Mouse (Mus musculus) embryonic facial prominence, embryonic 15.5 days (tissue): ENCODE results near the gene Slc6a8. TPM values are rescaled to one million over a fixed set of nuclear protein-coding genes. Genes with fewer than 3 reads are reported as not detected.
A peak's percentile ranks its signal among the peaks of the same experiment; 100 is the strongest.

Source experiments
- ATAC-seq: fragments of 200-750 bp; cut with Nextera tagmentation; 2 replicates; pipeline ENCODE4 v1.8.0; 2017; ENCODE audit warnings: low read depth, moderate TSS enrichment; ENCODE audit not compliant: insufficient number of reproducible peaks, low FRiP score, low TSS enrichment
- H3K27ac ChIP-seq: fragments of 300-500 bp; sonication (generic); replicated peaks from 2 replicates; pipeline ENCODE4 v1.5.1; 2015; ENCODE audit warnings: mild to moderate bottlenecking, inconsistent platforms
- H3K27me3 ChIP-seq: fragments of 300-500 bp; sonication (generic); 2 replicates; pipeline ENCODE4 v1.6.1; 2015; ENCODE audit warnings: inconsistent platforms
- H3K36me3 ChIP-seq: fragments of 300-500 bp; sonication (generic); 2 replicates; pipeline ENCODE4 v1.6.1; 2015; ENCODE audit warnings: mild to moderate bottlenecking, inconsistent platforms
- H3K4me1 ChIP-seq: fragments of 300-500 bp; sonication (generic); 2 replicates; pipeline ENCODE4 v1.6.1; 2015; ENCODE audit warnings: inconsistent platforms
- H3K4me2 ChIP-seq: fragments of 300-500 bp; sonication (generic); replicated peaks from 2 replicates; pipeline ENCODE4 v1.6.1; 2015; ENCODE audit warnings: mild to moderate bottlenecking, inconsistent platforms
- H3K4me3 ChIP-seq: fragments of 300-500 bp; sonication (generic); replicated peaks from 2 replicates; pipeline ENCODE4 v1.5.1; 2015; ENCODE audit warnings: mild to moderate bottlenecking, inconsistent platforms
- H3K9ac ChIP-seq: fragments of 300-500 bp; sonication (generic); 2 replicates; pipeline ENCODE4 v1.6.1; 2015; ENCODE audit warnings: inconsistent platforms
- H3K9me3 ChIP-seq: fragments of 300-500 bp; sonication (generic); replicated peaks from 2 replicates; pipeline ENCODE4 v1.6.1; 2016; ENCODE audit warnings: inconsistent platforms
- WGBS: fragments of 180-500 bp; shearing (Covaris S2); methylation state at CpG from one replicate; pipeline ENCODE4 v1.1.7; 2015; 5-methylcytosine and 5-hydroxymethylcytosine counted together
- polyA plus RNA-seq: library from polyadenylated mRNA; unstranded; fragments of >200 nt; fragmentation: Nextera tagmentation; extraction: Ambion mirVana; gene quantifications from 2 replicates; pipeline ENCODE4 v1.2.1, GENCODE M21; 2015

The Slc6a8 gene
- 8.9 and 9.7 TPM in 2 replicates for polyA plus RNA-seq

DNA sequence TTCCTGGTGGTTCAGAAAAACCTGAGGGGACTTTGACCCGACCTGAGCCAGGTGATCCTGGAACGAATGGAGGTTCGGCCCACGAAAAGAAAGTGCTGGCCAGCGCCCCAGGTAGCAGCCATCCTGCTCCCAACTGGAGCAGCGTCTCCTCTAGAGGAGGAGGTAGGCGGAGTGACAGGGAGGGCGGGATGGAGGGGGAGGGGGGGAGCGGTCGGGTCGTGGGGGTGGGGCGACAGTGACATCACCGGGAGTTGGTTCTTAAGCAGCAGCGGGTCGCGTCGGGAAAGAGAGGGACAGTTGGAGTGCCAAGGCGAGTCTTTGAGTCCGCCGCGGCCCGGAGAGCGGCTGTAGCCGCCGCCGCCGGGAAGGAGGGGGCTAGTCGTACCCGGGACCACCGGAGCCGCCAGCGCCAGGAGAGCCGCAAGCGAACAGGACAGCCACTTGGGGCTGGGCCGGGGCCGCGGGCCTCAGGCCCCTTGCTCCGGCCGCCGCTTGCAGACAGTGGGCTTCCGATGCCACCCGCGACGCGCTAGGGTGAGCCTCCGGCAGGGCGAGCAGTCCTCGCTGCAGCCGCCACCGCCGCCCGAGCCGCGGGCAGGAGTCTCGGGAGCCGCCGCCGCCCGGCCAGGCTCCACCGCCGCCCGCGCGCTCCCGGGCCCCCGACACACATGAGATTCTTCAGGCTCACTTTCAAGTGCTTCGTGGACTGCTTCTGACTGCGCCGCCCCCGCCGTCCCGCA is at the start of gene Slc6a8:
Gene Slc6a8, plus strand, starts transcription at position 272 of the 740 bp plus-strand sequence.
- H3K4me1 ChIP-seq, result peaks cover 14% of the 10 kb centered on the region; the same call in 1 of the 2 replicates
- WGBS, result 19% methylated on average over 47 of the region's 72 CpGs
- H3K27ac ChIP-seq, result peak within 1 kb of the TSS; percentile 65
- H3K9ac ChIP-seq, result peak within 1 kb of the TSS; percentile 57
- H3K36me3 ChIP-seq, result peaks cover 4% of the 10 kb centered on the region; the same call in 1 of the 2 replicates
- H3K4me2 ChIP-seq, result peak within 1 kb of the TSS; percentile 61
- ATAC-seq, result peak; percentile 75
- no peaks in the 10 kb centered on the region for H3K27me3 ChIP-seq
- H3K4me3 ChIP-seq, result peak within 1 kb of the TSS; percentile 60
- no peaks in the 10 kb centered on the region for H3K9me3 ChIP-seq

DNA sequence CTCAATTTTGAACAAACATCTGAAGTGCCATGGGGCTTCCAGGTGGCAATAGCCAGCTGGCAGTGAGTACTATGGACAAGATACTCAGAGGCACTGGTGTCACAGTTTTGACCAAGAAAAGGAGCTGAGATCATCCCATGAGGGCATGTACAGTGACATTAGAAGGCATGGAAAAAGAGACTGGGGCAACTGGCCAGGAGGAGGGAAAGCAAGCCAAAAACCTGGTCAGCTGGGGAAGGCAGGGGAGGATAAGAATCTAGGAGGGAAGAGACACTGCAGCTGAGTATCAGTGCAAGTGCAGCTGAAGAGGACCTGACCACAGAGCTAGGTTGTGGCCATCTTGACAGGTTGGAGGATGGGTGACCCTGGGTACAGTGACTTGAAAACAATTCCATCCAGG is 46.0 kb upstream of the Slc6a8 start:
- Histone ChIP-seq H3K27me3 (peaks cover 6% of the 10 kb centered on the region), H3K4me1 (no peaks in the 10 kb centered on the region), H3K9ac (no peak overlapping the region), H3K4me3 (no peak overlapping the region), H3K27ac (no peak overlapping the region), H3K36me3 (no peaks in the 10 kb centered on the region), H3K4me2 (no peak overlapping the region), H3K9me3 (no peaks in the 10 kb centered on the region)
- no peak for ATAC-seq

DNA sequence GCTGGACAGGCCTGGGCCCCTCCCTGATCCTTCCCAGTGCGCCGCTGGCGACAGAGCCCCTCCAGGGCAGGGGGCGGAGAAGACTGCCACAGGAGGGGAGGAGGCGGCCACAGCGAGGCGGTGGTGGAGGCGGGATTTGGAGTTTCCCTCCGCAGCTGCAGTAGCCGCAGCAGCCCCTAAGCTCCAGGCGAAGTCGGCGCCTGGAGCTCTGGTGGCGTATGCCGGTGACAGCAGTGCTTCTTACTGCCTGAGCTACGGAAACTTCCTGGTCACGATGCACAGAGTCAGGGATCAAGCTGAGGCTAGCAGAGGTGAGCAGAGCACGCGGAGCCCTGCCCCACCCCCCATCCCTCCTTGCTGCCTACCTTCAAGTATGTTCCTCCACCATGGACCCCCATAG is 37.5 kb upstream of the Slc6a8 start:
- Histone ChIP-seq H3K27ac (no peak overlapping the region), H3K36me3 (no peaks in the 10 kb centered on the region), H3K27me3 (peaks cover 59% of the 10 kb centered on the region), H3K4me3 (0 out of 2 replicates have a peak overlapping the region, but pooled peaks have one; percentile 7), H3K9ac (no peak overlapping the region), H3K4me1 (peaks cover 15% of the 10 kb centered on the region; the same call in 1 of the 2 replicates), H3K4me2 (peak overlapping the region; percentile 34), H3K9me3 (no peaks in the 10 kb centered on the region)
- ATAC-seq, result no peak
- 8% methylated on average over 18 of the region's 19 CpGs for WGBS

DNA sequence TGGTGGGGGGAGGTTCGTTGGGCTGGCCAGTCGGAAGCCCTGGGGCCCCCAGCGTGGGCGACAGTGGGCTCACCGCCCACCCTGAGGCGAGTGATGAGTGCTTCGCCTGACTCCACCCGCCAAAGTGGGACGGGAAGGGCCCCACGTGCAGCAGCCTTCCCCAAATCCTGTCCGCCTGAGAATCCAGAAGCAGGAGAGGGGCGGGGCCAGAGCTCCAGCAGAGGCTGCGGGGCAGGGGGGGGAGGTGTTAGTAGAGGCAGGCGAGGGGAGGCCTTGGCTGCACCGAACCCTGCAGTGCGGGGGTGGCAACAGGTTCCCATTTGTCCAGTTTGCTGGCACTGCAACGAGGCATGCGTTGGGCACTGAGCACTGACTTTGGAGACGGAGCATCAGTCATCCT is 35.5 kb upstream of the Slc6a8 start:
- H3K9ac ChIP-seq, result no peak overlapping the region
- peaks cover 15% of the 10 kb centered on the region; the same call in 1 of the 2 replicates for H3K4me1 ChIP-seq
- ATAC-seq, result no peak
- no peaks in the 10 kb centered on the region for H3K9me3 ChIP-seq
- no peaks in the 10 kb centered on the region for H3K36me3 ChIP-seq
- WGBS, result 13% methylated on average over 19 of the region's 19 CpGs
- peaks cover 60% of the 10 kb centered on the region for H3K27me3 ChIP-seq
- H3K27ac ChIP-seq, result no peak overlapping the region
- peak overlapping the region; percentile 56 for H3K4me2 ChIP-seq
- peak overlapping the region; percentile 30 for H3K4me3 ChIP-seq

DNA sequence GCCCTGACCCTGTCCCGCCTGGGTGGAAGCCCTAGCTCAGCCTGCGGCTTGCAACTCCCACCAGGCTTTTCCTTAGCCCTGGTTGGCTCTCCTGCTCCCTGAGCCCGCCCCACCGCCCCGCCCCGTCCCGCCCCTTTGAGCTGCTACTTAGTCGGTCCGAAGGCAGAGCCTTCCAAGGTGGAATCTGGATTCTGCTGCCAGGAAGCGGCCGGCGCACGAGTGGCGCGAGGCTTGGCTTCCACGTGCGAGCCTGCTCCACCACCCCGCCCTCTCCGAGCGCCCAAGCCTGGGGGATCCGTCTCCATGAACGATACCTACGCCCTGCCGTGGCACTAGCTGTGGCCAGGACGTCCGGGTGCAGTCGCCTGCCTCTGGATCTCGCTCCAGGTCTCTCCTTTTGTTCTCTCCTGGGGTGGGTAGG is 33.7 kb upstream of the Slc6a8 start, which contains the start of gene Dusp9:
Gene Dusp9, plus strand, starts transcription at position 165 of the 421 bp plus-strand sequence.
- Histone ChIP-seq H3K4me2 (peak within 1 kb of the TSS; percentile 63), H3K4me1 (peaks cover 15% of the 10 kb centered on the region; the same call in 1 of the 2 replicates), H3K9me3 (no peaks in the 10 kb centered on the region), H3K36me3 (no peaks in the 10 kb centered on the region), H3K4me3 (peak within 1 kb of the TSS; percentile 38), H3K27ac (no peak within 1 kb of the TSS), H3K9ac (no peak within 1 kb of the TSS), H3K27me3 (peaks cover 55% of the 10 kb centered on the region)
- 24% methylated on average over 28 of the region's 28 CpGs for WGBS
- peak; percentile 70; the same call in 1 of the 2 replicates for ATAC-seq

DNA sequence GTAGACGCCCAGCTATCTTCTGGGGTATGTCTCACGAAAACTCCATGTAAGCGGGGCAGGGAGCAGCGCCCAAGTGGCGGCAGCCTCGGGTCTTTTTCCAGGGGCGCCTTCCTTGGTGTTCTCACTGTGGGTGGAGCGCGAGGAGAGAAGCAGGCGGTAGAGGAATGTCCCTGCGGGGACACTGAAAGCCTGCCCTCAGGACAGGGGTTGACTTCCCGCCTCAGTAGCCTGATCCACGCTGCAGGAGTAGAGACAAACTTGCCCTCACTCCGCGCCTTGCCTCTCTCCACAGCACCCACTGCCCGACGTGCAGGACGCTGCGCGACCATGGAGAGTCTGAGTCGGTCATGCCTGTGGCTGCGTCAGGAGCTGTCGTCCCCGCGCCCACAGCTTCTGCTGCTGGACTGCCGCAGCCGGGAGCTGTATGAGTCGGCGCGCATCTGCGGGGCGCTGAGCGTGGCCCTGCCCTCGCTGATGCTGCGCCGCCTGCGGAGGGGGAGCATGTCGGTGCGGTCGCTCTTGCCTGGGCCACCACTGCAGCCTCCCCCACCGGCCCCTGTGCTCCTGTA is 33.0 kb upstream of the Slc6a8 start:
- Histone ChIP-seq H3K9me3 (no peaks in the 10 kb centered on the region), H3K36me3 (no peaks in the 10 kb centered on the region), H3K9ac (no peak overlapping the region), H3K4me3 (peak overlapping the region; percentile 38), H3K4me1 (peaks cover 15% of the 10 kb centered on the region; the same call in 1 of the 2 replicates), H3K27me3 (peaks cover 49% of the 10 kb centered on the region), H3K27ac (no peak overlapping the region), H3K4me2 (peak overlapping the region; percentile 63)
- WGBS, result 11% methylated on average over 39 of the region's 41 CpGs
- no peak for ATAC-seq

DNA sequence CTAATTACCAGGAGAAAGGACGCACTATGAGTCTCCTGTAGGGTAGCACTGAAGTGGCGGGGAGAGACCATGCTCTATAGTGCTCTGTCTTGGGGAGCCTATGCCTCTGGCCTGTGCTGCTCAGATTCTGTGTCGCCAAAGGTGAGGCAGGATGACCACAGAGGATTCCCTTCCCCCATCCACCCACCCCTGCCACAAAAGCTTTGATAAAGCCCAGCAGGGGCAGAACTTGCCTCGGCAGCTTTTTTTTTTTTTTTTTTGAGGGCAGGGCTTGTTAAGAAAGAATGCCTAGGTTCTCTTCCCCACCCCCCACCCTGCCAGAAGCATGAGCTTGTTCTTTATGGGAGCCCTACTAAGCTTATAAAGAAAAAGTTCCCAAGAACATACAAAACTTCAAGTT is 27.8 kb upstream of the Slc6a8 start:
- Histone ChIP-seq H3K27me3 (peaks cover 14% of the 10 kb centered on the region; the same call in 1 of the 2 replicates), H3K4me2 (no peak overlapping the region), H3K36me3 (no peaks in the 10 kb centered on the region), H3K4me3 (no peak overlapping the region), H3K4me1 (peaks cover 2% of the 10 kb centered on the region; the same call in 1 of the 2 replicates), H3K9ac (no peak overlapping the region), H3K27ac (no peak overlapping the region), H3K9me3 (no peaks in the 10 kb centered on the region)
- ATAC-seq, result no peak
- 40% methylated on average over 4 of the region's 4 CpGs for WGBS

DNA sequence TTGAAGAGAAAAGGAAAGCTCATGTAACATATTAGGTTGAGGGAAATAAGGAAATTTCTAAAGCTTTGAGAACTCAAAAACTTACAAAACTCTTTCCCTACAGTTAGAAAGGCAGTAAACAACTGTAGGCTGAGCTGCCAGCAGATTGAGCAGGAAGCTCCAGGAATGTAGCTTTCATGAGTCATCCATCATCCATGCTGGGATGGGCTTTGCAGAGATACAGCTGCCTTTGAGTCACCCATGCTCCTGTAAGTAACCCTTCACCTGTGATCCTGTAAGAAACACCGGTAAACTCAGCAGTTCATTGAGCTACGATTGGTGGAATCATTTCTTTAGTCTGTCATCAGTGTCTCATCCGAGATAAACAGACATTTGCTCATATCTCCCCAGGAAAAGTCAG is 22.1 kb upstream of the Slc6a8 start:
- H3K27ac ChIP-seq, result no peak overlapping the region
- H3K27me3 ChIP-seq, result 0 out of 2 replicates have a peak, but pooled peaks cover 3% of the 10 kb centered on the region
- no peak overlapping the region for H3K4me2 ChIP-seq
- 63% methylated on average over 3 of the region's 3 CpGs for WGBS
- H3K9ac ChIP-seq, result no peak overlapping the region
- H3K4me3 ChIP-seq, result no peak overlapping the region
- H3K9me3 ChIP-seq, result no peaks in the 10 kb centered on the region
- H3K36me3 ChIP-seq, result no peaks in the 10 kb centered on the region
- no peaks in the 10 kb centered on the region for H3K4me1 ChIP-seq
- no peak for ATAC-seq

DNA sequence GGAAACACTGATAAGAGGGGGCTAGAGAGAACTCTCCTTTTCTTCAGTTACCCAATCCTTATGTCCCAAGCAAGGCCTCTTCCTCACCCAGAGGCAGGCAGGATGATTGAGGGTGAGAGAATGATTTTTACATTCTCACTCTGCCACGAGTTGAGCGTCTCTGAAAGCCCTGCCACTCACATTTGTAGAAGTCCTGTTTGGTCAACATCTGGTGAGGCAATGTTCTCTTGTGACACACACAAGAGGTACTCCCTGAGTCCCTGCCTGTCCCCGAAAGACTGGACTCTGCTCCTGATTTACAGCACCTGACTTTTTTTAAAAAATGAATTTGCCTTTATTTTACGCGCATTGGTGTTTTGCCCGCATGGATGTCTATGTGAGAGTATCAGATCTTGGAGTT is 19.6 kb upstream of the Slc6a8 start:
- WGBS, result 78% methylated on average over 6 of the region's 6 CpGs
- Histone ChIP-seq H3K9ac (no peak overlapping the region), H3K36me3 (no peaks in the 10 kb centered on the region), H3K4me3 (no peak overlapping the region), H3K4me2 (no peak overlapping the region), H3K4me1 (no peaks in the 10 kb centered on the region), H3K27ac (no peak overlapping the region), H3K9me3 (no peaks in the 10 kb centered on the region), H3K27me3 (0 out of 2 replicates have a peak, but pooled peaks cover 3% of the 10 kb centered on the region)
- no peak for ATAC-seq

DNA sequence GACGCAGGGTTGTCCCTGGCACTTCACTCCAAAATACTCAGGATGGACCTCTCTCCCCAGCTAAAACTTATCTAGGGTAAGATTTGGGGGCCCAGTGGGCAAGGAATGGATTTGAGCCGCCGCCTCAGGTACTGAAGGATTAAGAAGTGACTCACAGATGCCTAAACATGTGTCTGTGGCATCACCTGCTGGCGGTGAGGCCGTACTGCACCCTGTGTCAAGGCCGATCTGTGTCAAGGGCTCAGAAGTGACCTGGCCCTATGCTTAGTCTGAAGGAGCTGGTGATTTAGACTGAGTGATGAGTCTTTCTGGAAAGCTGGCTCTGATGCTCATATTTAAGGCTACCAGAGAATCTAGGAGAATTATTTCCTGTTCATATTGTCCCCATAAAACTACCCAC is 18.8 kb upstream of the Slc6a8 start:
- Histone ChIP-seq H3K4me3 (no peak overlapping the region), H3K9me3 (no peaks in the 10 kb centered on the region), H3K4me2 (no peak overlapping the region), H3K27ac (no peak overlapping the region), H3K9ac (no peak overlapping the region), H3K4me1 (no peaks in the 10 kb centered on the region), H3K36me3 (no peaks in the 10 kb centered on the region), H3K27me3 (0 out of 2 replicates have a peak, but pooled peaks cover 3% of the 10 kb centered on the region)
- WGBS, result 12% methylated on average over 6 of the region's 6 CpGs
- ATAC-seq, result no peak

DNA sequence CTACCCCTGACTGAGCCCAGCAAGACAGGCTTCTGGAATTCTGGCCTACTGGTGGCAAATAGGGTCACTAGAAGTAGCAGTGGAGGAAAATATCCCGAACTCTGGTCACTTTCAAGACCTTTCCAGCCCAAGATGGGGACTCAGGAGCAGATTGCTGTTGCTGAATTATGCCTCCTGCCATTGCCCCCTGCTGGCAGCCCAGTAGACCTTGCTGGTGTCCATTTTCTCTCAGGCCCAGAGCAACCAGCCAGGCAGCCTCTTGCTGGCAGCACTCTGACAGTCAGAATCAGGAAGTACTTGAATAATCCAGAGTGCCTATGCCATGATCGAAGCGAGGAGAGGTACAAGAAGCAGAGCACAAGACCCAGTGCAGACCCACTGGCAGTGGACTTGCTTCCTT is 17.4 kb upstream of the Slc6a8 start:
- no peaks in the 10 kb centered on the region for H3K36me3 ChIP-seq
- H3K9ac ChIP-seq, result no peak overlapping the region
- no peak overlapping the region for H3K27ac ChIP-seq
- 0 out of 2 replicates have a peak, but pooled peaks cover 3% of the 10 kb centered on the region for H3K27me3 ChIP-seq
- WGBS, result 81% methylated on average over 3 of the region's 3 CpGs
- H3K4me2 ChIP-seq, result no peak overlapping the region
- no peak overlapping the region for H3K4me3 ChIP-seq
- no peak for ATAC-seq
- no peaks in the 10 kb centered on the region for H3K4me1 ChIP-seq
- no peaks in the 10 kb centered on the region for H3K9me3 ChIP-seq
